Mouse (Mus musculus) E14TG2a.4 (cell line): ENCODE measurements at regions not wholly inside any gene's neighbourhood (a gene's known extent, or its start where the extent isn't known, plus 50 kb on each side); places are given as distances from the start of the nearest gene placed in this dataset.

Experiments used
- CTCF ChIP-seq: conservative IDR thresholded peaks from 2 replicates; pipeline ENCODE4 v1.5.1; 2014; ENCODE audit warnings: low read length
- NANOG ChIP-seq: IDR thresholded peaks from 2 replicates; pipeline ENCODE4 v1.6.1; 2014; ENCODE audit warnings: borderline replicate concordance, low read length, mixed read lengths
- POU5F1 ChIP-seq: IDR thresholded peaks from 2 replicates; pipeline ENCODE4 v1.6.1; 2014; ENCODE audit warnings: low read length, borderline replicate concordance

DNA sequence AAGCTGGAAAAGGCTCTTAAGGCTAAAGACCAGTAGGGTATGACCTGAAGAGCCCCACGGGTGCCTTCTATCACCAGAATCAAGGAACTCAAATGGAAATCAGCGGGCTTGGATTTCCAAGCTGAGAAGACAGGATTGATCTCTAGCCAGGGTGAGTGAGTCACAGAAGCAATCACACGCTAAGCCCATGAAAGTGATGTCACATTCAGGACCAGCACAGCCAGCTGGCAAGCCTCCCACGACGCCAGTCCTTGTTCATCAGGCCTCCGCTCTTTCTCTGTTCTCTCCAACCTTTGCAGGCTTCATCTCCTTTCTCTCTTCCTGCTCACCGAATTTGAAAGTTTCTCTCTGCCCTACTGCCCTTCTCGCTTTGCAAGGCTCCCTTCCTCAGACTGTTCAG is 138.3 kb downstream of the Cdca7 start:
- TF ChIP-seq CTCF (no peak), POU5F1 (no peak), NANOG (no peak)
